Mouse (Mus musculus) stomach, embryonic 15.5 days (tissue): Measurements from ENCODE around the gene Creb3l2. TPM values are rescaled to one million over a fixed set of nuclear protein-coding genes. Genes with fewer than 3 reads are reported as not detected.

Source experiments
- ATAC-seq: fragments of 200-750 bp; cut with Nextera tagmentation; 2 replicates; pipeline ENCODE4 v1.8.0; 2017; ENCODE audit warnings: low read depth, moderate number of reproducible peaks, moderate TSS enrichment; ENCODE audit not compliant: insufficient read depth, low FRiP score
- H3K27ac ChIP-seq: fragments of 300-500 bp; sonication (generic); 2 replicates; pipeline ENCODE4 v1.5.1; 2015; ENCODE audit warnings: mild to moderate bottlenecking, inconsistent platforms
- H3K27me3 ChIP-seq: fragments of 300-500 bp; sonication (generic); replicated peaks from 2 replicates; pipeline ENCODE4 v1.6.1; 2015; ENCODE audit warnings: inconsistent platforms
- H3K36me3 ChIP-seq: fragments of 300-500 bp; sonication (generic); 2 replicates; pipeline ENCODE4 v1.6.1; 2015; ENCODE audit warnings: inconsistent platforms
- H3K4me1 ChIP-seq: fragments of 300-500 bp; sonication (generic); 2 replicates; pipeline ENCODE4 v1.6.1; 2015; ENCODE audit warnings: inconsistent platforms
- H3K4me2 ChIP-seq: fragments of 300-500 bp; sonication (generic); 2 replicates; pipeline ENCODE4 v1.6.1; 2015; ENCODE audit warnings: mild to moderate bottlenecking, inconsistent platforms
- H3K4me3 ChIP-seq: fragments of 300-500 bp; sonication (generic); replicated peaks from 2 replicates; pipeline ENCODE4 v1.5.1; 2015; ENCODE audit warnings: inconsistent platforms
- H3K9ac ChIP-seq: fragments of 300-500 bp; sonication (generic); 2 replicates; pipeline ENCODE4 v1.6.1; 2015; ENCODE audit warnings: inconsistent platforms
- H3K9me3 ChIP-seq: fragments of 300-500 bp; sonication (generic); 2 replicates; pipeline ENCODE4 v1.6.1; 2016; ENCODE audit warnings: inconsistent platforms
- WGBS: fragments of 180-500 bp; shearing (Covaris S2); methylation state at CpG from one replicate; pipeline ENCODE4 v1.1.7; 2015; 5-methylcytosine and 5-hydroxymethylcytosine counted together
- polyA plus RNA-seq: library from polyadenylated mRNA; unstranded; fragments of >200 nt; fragmentation: Nextera tagmentation; extraction: Ambion mirVana; gene quantifications from 2 replicates; pipeline ENCODE4 v1.2.1, GENCODE M21; 2015

Creb3l2 gene
- polyA plus RNA-seq, 1 experiment from 2014 or later: 18.1 TPM

GRCm38 (mm10) chr6:37310601-37311000 is 131.3 kb downstream of the Creb3l2 start:
- no peak for ATAC-seq

GRCm38 (mm10) chr6:37306616-37307015 is 135.3 kb downstream of the Creb3l2 start:
- H3K4me2 ChIP-seq: no peak overlapping the region
- WGBS: 96% methylated on average over 1 of the region's 1 CpGs
- no peak overlapping the region for H3K4me3 ChIP-seq
- no peaks in the 10 kb centered on the region for H3K27me3 ChIP-seq
- H3K36me3 ChIP-seq: no peaks in the 10 kb centered on the region
- no peak overlapping the region for H3K9ac ChIP-seq
- no peak for ATAC-seq
- H3K27ac ChIP-seq: no peak overlapping the region
- H3K4me1 ChIP-seq: no peaks in the 10 kb centered on the region
- no peaks in the 10 kb centered on the region for H3K9me3 ChIP-seq

More at GRCm38 (mm10) chr6:37310601-37311000, 131.3 kb downstream of the Creb3l2 start:
- Histone ChIP-seq H3K36me3 (no peaks in the 10 kb centered on the region), H3K9me3 (no peaks in the 10 kb centered on the region), H3K4me1 (no peaks in the 10 kb centered on the region), H3K9ac (no peak overlapping the region), H3K4me3 (no peak overlapping the region), H3K27me3 (no peaks in the 10 kb centered on the region), H3K4me2 (no peak overlapping the region), H3K27ac (no peak overlapping the region)
- WGBS: 81% methylated on average over 4 of the region's 4 CpGs

GRCm38 (mm10) chr6:37300492-37300891 is 141.5 kb downstream of the Creb3l2 start:
- ATAC-seq: no peak
- Histone ChIP-seq H3K36me3 (no peaks in the 10 kb centered on the region), H3K9ac (no peak overlapping the region), H3K27me3 (peaks cover 33% of the 10 kb centered on the region), H3K4me2 (peak overlapping the region; percentile 98), H3K27ac (no peak overlapping the region), H3K4me1 (peaks cover 8% of the 10 kb centered on the region; the same call in 1 of the 2 replicates), H3K9me3 (no peaks in the 10 kb centered on the region), H3K4me3 (peak overlapping the region; percentile 54)
- WGBS: 16% methylated on average over 13 of the region's 13 CpGs

- no peaks in the 10 kb centered on the region for H3K36me3 ChIP-seq
- peak within 1 kb of the TSS; percentile 98 for H3K4me2 ChIP-seq
- no peak within 1 kb of the TSS for H3K27ac ChIP-seq
- peak within 1 kb of the TSS; percentile 29; the same call in 1 of the 2 replicates for H3K9ac ChIP-seq
- ATAC-seq: no peak
- H3K4me1 ChIP-seq: peaks cover 8% of the 10 kb centered on the region; the same call in 1 of the 2 replicates
- no peaks in the 10 kb centered on the region for H3K9me3 ChIP-seq
- H3K4me3 ChIP-seq: peak within 1 kb of the TSS; percentile 54
- peaks cover 33% of the 10 kb centered on the region for H3K27me3 ChIP-seq
- WGBS: 1% methylated on average over 56 of the region's 65 CpGs
Measured at GRCm38 (mm10) chr6:37299562-37300390, 142.2 kb downstream of the Creb3l2 start, which contains the start of gene Dgki. Gene Dgki, minus strand, starts transcription at chr6:37300184.

- no peak overlapping the region for H3K9ac ChIP-seq
- ATAC-seq: no peak
Measured at GRCm38 (mm10) chr6:37298982-37299381, 143.0 kb downstream of the Creb3l2 start.

GRCm38 (mm10) chr6:37297744-37298482 is 144.0 kb downstream of the Creb3l2 start:
- no peak for ATAC-seq
- Histone ChIP-seq H3K4me3 (no peak overlapping the region), H3K27ac (no peak overlapping the region), H3K9ac (no peak overlapping the region), H3K36me3 (no peaks in the 10 kb centered on the region), H3K4me1 (peaks cover 8% of the 10 kb centered on the region; the same call in 1 of the 2 replicates), H3K4me2 (no peak overlapping the region), H3K9me3 (no peaks in the 10 kb centered on the region), H3K27me3 (peaks cover 33% of the 10 kb centered on the region)
- WGBS: 54% methylated on average over 8 of the region's 8 CpGs

More at GRCm38 (mm10) chr6:37298982-37299381, 143.0 kb downstream of the Creb3l2 start:
- Histone ChIP-seq H3K27me3 (peaks cover 33% of the 10 kb centered on the region), H3K36me3 (no peaks in the 10 kb centered on the region), H3K4me3 (peak overlapping the region; percentile 54), H3K27ac (no peak overlapping the region), H3K4me1 (peaks cover 8% of the 10 kb centered on the region; the same call in 1 of the 2 replicates), H3K9me3 (no peaks in the 10 kb centered on the region), H3K4me2 (peak overlapping the region; percentile 98)
- WGBS: 30% methylated on average over 4 of the region's 4 CpGs

- 55% methylated on average over 2 of the region's 2 CpGs for WGBS
- peak overlapping the region; percentile 54; the same call in 1 of the 2 replicates for H3K27ac ChIP-seq
- H3K27me3 ChIP-seq: peaks cover 2% of the 10 kb centered on the region; the same call in 1 of the 2 replicates
- no peak overlapping the region for H3K4me3 ChIP-seq
- ATAC-seq: no peak
- no peak overlapping the region for H3K9ac ChIP-seq
- H3K4me1 ChIP-seq: no peaks in the 10 kb centered on the region; the same call in 1 of the 2 replicates
- H3K9me3 ChIP-seq: no peaks in the 10 kb centered on the region
- H3K4me2 ChIP-seq: no peak overlapping the region
- no peaks in the 10 kb centered on the region for H3K36me3 ChIP-seq
Measured at GRCm38 (mm10) chr6:37292068-37292467, 149.9 kb downstream of the Creb3l2 start.

GRCm38 (mm10) chr6:37291171-37291570 is 150.8 kb downstream of the Creb3l2 start:
- H3K4me3 ChIP-seq: no peak overlapping the region
- no peaks in the 10 kb centered on the region for H3K36me3 ChIP-seq
- H3K27me3 ChIP-seq: no peaks in the 10 kb centered on the region
- no peak overlapping the region for H3K9ac ChIP-seq
- no peak overlapping the region for H3K4me2 ChIP-seq
- H3K27ac ChIP-seq: peak overlapping the region; percentile 54; the same call in 1 of the 2 replicates
- 84% methylated on average over 1 of the region's 1 CpGs for WGBS
- no peaks in the 10 kb centered on the region; the same call in 1 of the 2 replicates for H3K4me1 ChIP-seq
- H3K9me3 ChIP-seq: no peaks in the 10 kb centered on the region
- ATAC-seq: no peak

GRCm38 (mm10) chr6:37290691-37291090 is 151.3 kb downstream of the Creb3l2 start:
- WGBS: 94% methylated on average over 3 of the region's 3 CpGs
- H3K4me2 ChIP-seq: no peak overlapping the region
- no peak for ATAC-seq
- no peaks in the 10 kb centered on the region for H3K27me3 ChIP-seq
- H3K9me3 ChIP-seq: no peaks in the 10 kb centered on the region
- H3K4me1 ChIP-seq: no peaks in the 10 kb centered on the region; the same call in 1 of the 2 replicates
- H3K27ac ChIP-seq: no peak overlapping the region
- no peak overlapping the region for H3K9ac ChIP-seq
- H3K36me3 ChIP-seq: no peaks in the 10 kb centered on the region
- no peak overlapping the region for H3K4me3 ChIP-seq

GRCm38 (mm10) chr6:37286134-37286533 is 155.8 kb downstream of the Creb3l2 start:
- no peak overlapping the region for H3K4me2 ChIP-seq
- H3K4me1 ChIP-seq: no peaks in the 10 kb centered on the region
- no peak overlapping the region for H3K9ac ChIP-seq
- H3K4me3 ChIP-seq: no peak overlapping the region
- no peaks in the 10 kb centered on the region for H3K27me3 ChIP-seq
- H3K9me3 ChIP-seq: no peaks in the 10 kb centered on the region
- 89% methylated on average over 4 of the region's 4 CpGs for WGBS
- H3K27ac ChIP-seq: no peak overlapping the region
- no peak for ATAC-seq
- no peaks in the 10 kb centered on the region for H3K36me3 ChIP-seq

GRCm38 (mm10) chr6:37284879-37285278 is 157.1 kb downstream of the Creb3l2 start:
- Histone ChIP-seq H3K4me2 (no peak overlapping the region), H3K4me1 (no peaks in the 10 kb centered on the region), H3K9ac (no peak overlapping the region), H3K36me3 (no peaks in the 10 kb centered on the region), H3K9me3 (no peaks in the 10 kb centered on the region), H3K27me3 (no peaks in the 10 kb centered on the region), H3K27ac (no peak overlapping the region), H3K4me3 (no peak overlapping the region)
- no peak for ATAC-seq
- 89% methylated on average over 9 of the region's 9 CpGs for WGBS

GRCm38 (mm10) chr6:37283336-37283735 is 158.6 kb downstream of the Creb3l2 start:
- Histone ChIP-seq H3K4me2 (no peak overlapping the region), H3K27ac (no peak overlapping the region), H3K36me3 (no peaks in the 10 kb centered on the region), H3K4me3 (no peak overlapping the region), H3K27me3 (no peaks in the 10 kb centered on the region), H3K4me1 (no peaks in the 10 kb centered on the region), H3K9me3 (no peaks in the 10 kb centered on the region), H3K9ac (no peak overlapping the region)
- ATAC-seq: no peak
- WGBS: 45% methylated on average over 2 of the region's 2 CpGs
